26 mouse cellular contexts compared by ENCODE assay signal in the genomic region with DNA sequence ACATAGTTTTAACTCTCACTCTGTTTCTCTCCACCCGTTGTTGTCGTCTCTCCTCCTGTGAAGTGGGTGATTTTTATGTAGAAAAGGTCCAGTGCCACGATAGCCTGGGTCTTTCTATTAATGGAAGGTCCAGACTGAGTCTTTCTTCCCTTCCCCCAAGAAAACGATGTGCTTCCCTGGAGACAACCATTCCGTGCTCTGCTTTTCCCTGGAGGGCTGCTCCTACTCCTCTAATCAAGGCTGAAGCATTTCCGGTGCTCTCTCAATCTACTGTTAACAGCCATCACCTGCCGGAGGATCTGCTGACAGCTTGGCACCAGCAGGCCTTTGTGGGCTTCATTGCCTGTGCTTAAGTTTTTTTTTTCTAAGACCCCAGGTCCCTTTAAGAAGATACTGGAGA.
DNase-seq lines count a peak whose midpoint lies in the region; ATAC-seq and TF ChIP-seq lines count a peak whose summit lies in the region.
"Had no signal": no experiment of that assay in that cellular context is flagged by ENCODE, and none has a peak within 500 bp of the region (broad histone marks: within the 10 kb centered on the region; RNA-seq: fewer than 3 reads in every experiment).

No protein-coding gene starts in this region.

- H3K36me3 ChIP-seq in forebrain, embryonic 15.5 days, result no peaks in the 10 kb centered on the region
- no peaks in the 10 kb centered on the region for H3K36me3 ChIP-seq in forebrain, embryonic 13.5 days (ENCODE audit: poor library complexity, severe bottlenecking)
- H3K36me3 ChIP-seq in heart, embryonic 14.5 days (ENCODE audit: control insufficient read depth, insufficient read depth, low read length), result no peaks in the 10 kb centered on the region
- H3K36me3 ChIP-seq in kidney, embryonic 16.5 days (ENCODE audit: insufficient read depth, low read length), result no peaks in the 10 kb centered on the region
- no peaks in the 10 kb centered on the region for H3K36me3 ChIP-seq in ES-Bruce4 (ENCODE audit: control insufficient read depth, insufficient read depth, low read length, poor library complexity, severe bottlenecking)
- H3K36me3 ChIP-seq: embryonic facial prominence, embryonic 13.5 days; forebrain, embryonic 12.5 days; limb, embryonic 10.5 days; liver, embryonic 15.5 days had no signal

- intact Hi-C loops in heart, postnatal 14 days (cut with DNase I), result no loop called here

- TF ChIP-seq CTCF in ES-Bruce4 (IDR thresholded peaks at IDR 0.05; ENCODE audit: low read depth, low read length), result no peak

- H3K4me2 ChIP-seq in forebrain, embryonic 15.5 days (replicated peaks), result no peak overlapping the region
- no peak overlapping the region for H3K4me2 ChIP-seq in forebrain, embryonic 13.5 days
- H3K4me2 ChIP-seq in heart, embryonic 14.5 days (ENCODE audit: low read length), result peak overlapping the region; percentile 9
- H3K4me2 ChIP-seq in kidney, embryonic 16.5 days (replicated peaks; ENCODE audit: low read depth, low read length), result no peak overlapping the region
- H3K4me2 ChIP-seq: embryonic facial prominence, embryonic 13.5 days; forebrain, embryonic 12.5 days; liver, embryonic 15.5 days had no signal

- no peak overlapping the region for H3K9ac ChIP-seq in forebrain, embryonic 15.5 days (replicated peaks)
- H3K9ac ChIP-seq in forebrain, embryonic 13.5 days, result no peak overlapping the region
- peak overlapping the region; percentile 10; the same call in 1 of the 2 replicates for H3K9ac ChIP-seq in heart, embryonic 14.5 days (ENCODE audit: low read length)
- H3K9ac ChIP-seq in kidney, embryonic 16.5 days (replicated peaks; ENCODE audit: low read length), result no peak overlapping the region
- H3K9ac ChIP-seq in ES-Bruce4 (ENCODE audit: low read depth, poor library complexity, severe bottlenecking), result no peak overlapping the region
- H3K9ac ChIP-seq: embryonic facial prominence, embryonic 13.5 days; forebrain, embryonic 12.5 days; liver, embryonic 15.5 days had no signal

- H3K9me3 ChIP-seq in forebrain, embryonic 15.5 days, result no peaks in the 10 kb centered on the region
- no peaks in the 10 kb centered on the region for H3K9me3 ChIP-seq in forebrain, embryonic 13.5 days (replicated peaks)
- H3K9me3 ChIP-seq in heart, embryonic 14.5 days (ENCODE audit: control insufficient read depth, low read length), result no peaks in the 10 kb centered on the region
- H3K9me3 ChIP-seq in kidney, embryonic 16.5 days (ENCODE audit: low read length), result no peaks in the 10 kb centered on the region
- no peaks in the 10 kb centered on the region for H3K9me3 ChIP-seq in ES-Bruce4 (replicated peaks; ENCODE audit: control insufficient read depth, insufficient read depth, low read length, poor library complexity, severe bottlenecking)
- H3K9me3 ChIP-seq: embryonic facial prominence, embryonic 13.5 days; forebrain, embryonic 12.5 days; limb, embryonic 10.5 days; liver, embryonic 15.5 days; megakaryocyte, embryonic 14.5 days had no signal

- peaks cover 21% of the 10 kb centered on the region for H3K4me1 ChIP-seq in forebrain, embryonic 15.5 days
- 0 out of 2 replicates have a peak, but pooled peaks cover 4% of the 10 kb centered on the region for H3K4me1 ChIP-seq in forebrain, embryonic 13.5 days
- H3K4me1 ChIP-seq in heart, embryonic 14.5 days (ENCODE audit: control insufficient read depth in 2 of 2, insufficient read depth in 2 of 2, low read length in 2 of 2), result peaks cover 20 to 40% of the 10 kb centered on the region in 2 experiments
- peaks cover 27% of the 10 kb centered on the region for H3K4me1 ChIP-seq in kidney, embryonic 16.5 days (ENCODE audit: insufficient read depth, low read length)
- H3K4me1 ChIP-seq in ES-Bruce4 (ENCODE audit: control insufficient read depth, insufficient read depth, low read length), result no peaks in the 10 kb centered on the region
- H3K4me1 ChIP-seq: embryonic facial prominence, embryonic 13.5 days; forebrain, embryonic 12.5 days had no signal

- no peaks in the 10 kb centered on the region for H3K27me3 ChIP-seq in forebrain, embryonic 15.5 days
- H3K27me3 ChIP-seq in forebrain, embryonic 13.5 days, result no peaks in the 10 kb centered on the region
- no peaks in the 10 kb centered on the region for H3K27me3 ChIP-seq in heart, embryonic 14.5 days (ENCODE audit: control insufficient read depth, insufficient read depth, low read length)
- H3K27me3 ChIP-seq in kidney, embryonic 16.5 days (ENCODE audit: insufficient read depth, low read length), result no peaks in the 10 kb centered on the region
- H3K27me3 ChIP-seq in ES-Bruce4 (ENCODE audit: control insufficient read depth, insufficient read depth, low read length, poor library complexity, severe bottlenecking), result no peaks in the 10 kb centered on the region
- H3K27me3 ChIP-seq: embryonic facial prominence, embryonic 13.5 days; forebrain, embryonic 12.5 days; liver, embryonic 15.5 days; megakaryocyte, embryonic 14.5 days had no signal

- TF ChIP-seq POLR2A in ES-Bruce4 (IDR thresholded peaks at IDR 0.05; ENCODE audit: insufficient read depth, low read length), result no peak

- DNase-seq in heart, postnatal 14 days, result no peak
- DNase-seq in kidney, adult 9 months, result no peak
- DNase-seq in urinary bladder, postnatal 4 days (ENCODE audit: low spot score in 2 of 2), result no peak
- DNase-seq: adrenal gland, postnatal 14 days; cerebellum, adult 8-10 months; cerebellum, postnatal 36 days; embryo, embryonic 11 days; gastrocnemius, adult 2 months; liver; lung, postnatal 36 days; midbrain, embryonic 14.5 days; right cerebral cortex, postnatal 14 days; thymus, adult 2 months; thymus, postnatal 4 days had no signal

- TF ChIP-seq EP300 in ES-Bruce4 (IDR thresholded peaks at IDR 0.05; ENCODE audit: insufficient read depth, low read depth, low read length), result no peak

- ATAC-seq in forebrain, embryonic 15.5 days (replicated peaks), result no peak
- no peak for ATAC-seq in forebrain, embryonic 13.5 days
- ATAC-seq in heart, embryonic 14.5 days (ENCODE audit: insufficient number of reproducible peaks, insufficient read depth, low FRiP score, low read depth), result no peak
- ATAC-seq in kidney, embryonic 16.5 days (ENCODE audit: low FRiP score, low TSS enrichment), result no peak
- ATAC-seq: intestine, postnatal 0 days had no signal

- 0 out of 2 replicates have a peak overlapping the region, but pooled peaks have one; percentile 78 for H3K27ac ChIP-seq in forebrain, embryonic 15.5 days (replicated peaks)
- no peak overlapping the region for H3K27ac ChIP-seq in forebrain, embryonic 13.5 days
- peak overlapping the region; percentile 44 to 62; a peak in 3 of 4 replicates for H3K27ac ChIP-seq in heart, embryonic 14.5 days (replicated peaks in 1 of 2; ENCODE audit: control insufficient read depth in 1 of 2, insufficient read depth in 1 of 2, low read depth in 2 of 2, low read length in 2 of 2)
- H3K27ac ChIP-seq in kidney, embryonic 16.5 days (ENCODE audit: low read length), result peak overlapping the region; percentile 35
- H3K27ac ChIP-seq in ES-Bruce4 (ENCODE audit: insufficient read depth, low read length), result peak overlapping the region; percentile 52
- H3K27ac ChIP-seq: embryonic facial prominence, embryonic 13.5 days; forebrain, embryonic 12.5 days; gastrocnemius, adult 2 months; limb, embryonic 10.5 days; liver, embryonic 15.5 days had no signal

- WGBS in forebrain, embryonic 15.5 days, result 72% methylated on average over 7 of the region's 7 CpGs
- WGBS in forebrain, embryonic 13.5 days, result 82% methylated on average over 7 of the region's 7 CpGs
- WGBS in heart, embryonic 14.5 days, result 9% methylated on average over 7 of the region's 7 CpGs
- WGBS in kidney, embryonic 16.5 days, result 67% methylated on average over 7 of the region's 7 CpGs

- no peak overlapping the region for H3K4me3 ChIP-seq in forebrain, embryonic 15.5 days
- no peak overlapping the region for H3K4me3 ChIP-seq in forebrain, embryonic 13.5 days
- H3K4me3 ChIP-seq in heart, embryonic 14.5 days (ENCODE audit: control insufficient read depth in 1 of 2, insufficient read depth in 1 of 2, low read depth in 1 of 2, low read length in 2 of 2), result no peak overlapping the region
- no peak overlapping the region for H3K4me3 ChIP-seq in kidney, embryonic 16.5 days (ENCODE audit: low read length)
- no peak overlapping the region for H3K4me3 ChIP-seq in ES-Bruce4 (ENCODE audit: low read depth, low read length)
- H3K4me3 ChIP-seq: embryonic facial prominence, embryonic 13.5 days; erythroblast, embryonic 14.5 days; forebrain, embryonic 12.5 days; gastrocnemius, adult 2 months; limb, embryonic 10.5 days; liver, embryonic 15.5 days; megakaryocyte, embryonic 14.5 days had no signal
